Mouse (Mus musculus) CD4-positive, CD25-positive, alpha-beta regulatory T cell, adult 2 months (primary cell): ENCODE results near the gene Dnajc5g.

Experiments used
- DNase-seq: peaks from one replicate; pipeline ENCODE4 v3.0.0-alpha.2; 2012; ENCODE audit warnings: low read depth, low spot score

Gene Dnajc5g

DNA sequence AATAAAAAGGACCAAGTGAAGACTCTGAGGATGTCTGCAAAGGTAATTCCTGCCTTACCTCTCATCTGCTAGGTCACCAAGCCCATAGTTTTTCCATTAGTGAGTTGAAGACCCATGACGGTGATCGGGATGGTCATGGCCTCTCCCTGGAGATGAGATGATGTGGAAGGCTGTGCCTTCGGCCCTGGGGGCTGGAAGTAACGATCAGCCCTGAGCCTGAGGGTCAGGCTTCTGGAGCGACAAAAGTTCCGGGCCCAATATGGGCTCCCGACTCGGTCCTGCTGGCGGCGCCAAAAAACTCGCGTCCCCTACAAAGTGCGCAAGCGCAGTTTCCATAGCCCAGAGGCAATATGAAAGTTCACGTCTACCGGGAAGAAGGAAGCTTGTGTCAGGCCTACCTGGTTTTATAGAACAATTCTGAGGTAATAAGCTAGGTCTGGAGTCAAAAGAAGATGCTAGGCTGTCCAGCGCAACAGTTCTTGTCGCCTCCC, 2.0 kb downstream of the Dnajc5g start, which contains the start of gene Slc30a3:
Gene Slc30a3 (minus strand): TSS at position 238 of the 491 bp plus-strand sequence.
- DNase-seq = no peak

DNA sequence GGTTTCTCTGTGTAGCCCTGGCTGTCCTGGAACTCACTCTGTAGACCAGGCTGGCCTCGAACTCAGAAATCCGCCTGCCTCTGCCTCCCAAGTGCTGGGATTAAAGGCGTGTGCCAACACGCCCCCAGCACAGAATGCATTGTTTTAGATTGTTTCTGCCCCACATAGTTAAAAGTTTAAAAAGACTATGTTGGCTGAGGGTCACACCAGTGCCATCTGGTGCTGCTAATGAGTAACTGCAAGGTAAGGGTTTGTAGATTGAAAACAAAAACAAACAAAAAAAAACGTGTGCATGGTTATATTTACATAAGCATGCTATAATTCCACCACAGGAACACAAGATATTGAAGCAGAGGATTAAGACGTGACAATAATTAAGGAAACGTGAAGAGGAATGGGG, 4.7 kb downstream of the Dnajc5g start:
- peak; percentile 57 for DNase-seq

GRCm38 (mm10) chr5:31116354-31116753, 10.3 kb downstream of the Dnajc5g start, which contains the start of gene Trim54:
Gene Trim54 (plus strand): TSS chr5:31116712.
- no peak for DNase-seq

- DNase-seq = no peak
These were observed 10.8 kb downstream of the Dnajc5g start for GRCm38 (mm10) chr5:31116912-31117311.

DNA sequence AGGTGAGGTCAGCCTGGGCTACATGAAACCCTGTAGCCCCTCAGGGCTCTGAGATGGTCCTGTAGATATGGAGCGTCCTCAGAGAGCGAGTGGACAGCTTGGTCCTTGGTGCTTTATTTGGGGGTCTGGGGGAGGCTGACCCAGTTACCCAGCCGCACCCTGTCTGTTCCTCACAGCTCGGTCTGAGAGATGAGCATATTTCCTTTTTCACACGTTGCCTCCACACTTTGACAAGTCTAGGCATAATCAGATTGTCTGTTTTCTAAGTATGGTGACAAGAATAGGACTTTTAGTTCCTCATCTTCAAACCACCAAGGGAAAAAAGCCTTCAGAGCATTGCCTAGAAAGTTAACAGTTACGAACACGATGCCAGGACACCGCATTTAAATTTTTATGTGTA, 15.0 kb downstream of the Dnajc5g start:
- no peak for DNase-seq

- no peak for DNase-seq
These were observed 17.4 kb downstream of the Dnajc5g start for GRCm38 (mm10) chr5:31123481-31123880.

GRCm38 (mm10) chr5:31126050-31126449, 20.0 kb downstream of the Dnajc5g start:
- no peak for DNase-seq

GRCm38 (mm10) chr5:31136730-31137424, 30.8 kb downstream of the Dnajc5g start:
- DNase-seq = no peak

- no peak for DNase-seq
These were observed 31.6 kb downstream of the Dnajc5g start for GRCm38 (mm10) chr5:31137658-31138057.

DNA sequence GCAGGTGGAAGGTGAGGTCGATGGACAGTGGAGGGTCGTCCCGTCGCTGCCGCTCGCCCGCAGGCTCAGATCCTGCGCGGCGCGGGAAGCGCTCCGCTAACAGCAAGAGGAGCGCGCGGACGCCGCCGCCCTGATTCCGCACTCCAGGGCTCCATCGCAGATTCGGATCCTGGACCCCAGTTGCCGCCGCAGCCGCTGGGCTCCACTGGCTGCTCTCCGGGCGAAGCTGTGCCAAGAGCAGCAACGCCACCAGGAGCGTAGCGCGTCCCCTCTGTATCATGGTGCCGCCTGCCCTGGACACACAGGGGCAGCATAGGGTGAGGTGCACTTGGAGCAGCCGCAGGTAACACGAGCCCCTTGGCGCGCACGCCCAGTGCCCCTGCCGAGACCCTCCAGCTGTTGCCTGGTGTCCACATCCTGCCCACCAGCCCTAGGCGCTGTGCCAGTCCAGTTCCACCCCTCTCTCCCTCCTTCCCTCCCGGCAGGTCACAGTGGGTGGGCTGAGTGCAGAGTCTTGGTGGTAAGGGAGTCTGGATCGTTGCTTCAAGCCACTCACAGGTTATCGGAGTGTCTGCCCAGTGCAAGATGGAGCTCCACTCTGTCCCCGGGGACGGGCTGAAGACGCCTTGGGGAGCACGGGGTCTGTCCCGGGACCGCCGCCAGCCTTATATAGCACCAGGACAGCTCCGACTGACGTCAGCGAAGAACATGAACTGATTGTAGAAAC, 32.3 kb downstream of the Dnajc5g start, which contains the start of gene Ucn:
Gene Ucn (minus strand): TSS at position 589 of the 727 bp plus-strand sequence.
- DNase-seq = no peak

- DNase-seq = no peak
These were observed 32.9 kb downstream of the Dnajc5g start for GRCm38 (mm10) chr5:31138968-31139425.

- no peak for DNase-seq
These were observed 43.7 kb downstream of the Dnajc5g start for GRCm38 (mm10) chr5:31149781-31150180.

DNA sequence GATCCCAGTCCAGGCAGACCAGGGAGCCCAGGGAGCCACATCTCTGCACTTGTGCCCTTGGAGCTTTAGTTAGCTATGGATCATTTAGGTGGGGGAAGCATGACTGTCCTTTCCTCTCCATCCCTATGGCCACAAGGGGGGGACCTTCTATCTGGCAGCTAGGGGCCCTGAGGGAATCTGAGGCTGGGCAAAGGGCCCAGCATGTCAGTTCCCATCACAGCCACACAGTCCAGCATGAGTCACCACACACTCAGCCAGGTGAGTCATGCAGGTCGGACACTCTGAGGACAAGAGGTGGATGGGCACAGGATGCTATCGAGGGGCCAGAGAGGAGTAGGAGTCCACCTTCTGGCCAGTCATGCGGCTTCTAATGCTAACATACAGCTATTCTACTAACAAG, 45.7 kb downstream of the Dnajc5g start:
- DNase-seq = peak; percentile 9

- no peak for DNase-seq
These were observed 47.5 kb downstream of the Dnajc5g start for GRCm38 (mm10) chr5:31153516-31154151.

DNA sequence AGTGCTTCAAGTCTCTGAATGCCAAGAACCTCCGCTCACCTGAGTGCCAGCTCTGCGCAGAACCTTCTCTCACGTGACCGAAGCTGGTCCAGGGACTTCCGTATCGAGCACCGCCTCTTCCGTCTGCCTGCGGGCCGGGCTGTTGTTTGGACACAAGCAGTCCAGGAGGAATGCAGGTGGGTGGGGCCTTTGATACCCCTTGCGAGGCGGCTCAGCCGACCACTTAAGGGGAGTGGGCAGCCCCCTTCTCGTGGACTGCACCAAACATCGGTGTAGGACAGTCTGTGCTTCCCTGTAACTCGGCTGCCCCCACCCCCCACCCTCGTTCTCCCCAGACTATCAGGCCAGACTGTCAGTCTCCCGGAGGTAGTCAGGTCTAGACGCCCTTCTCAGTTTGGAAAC, 48.1 kb downstream of the Dnajc5g start, which contains the start of gene Mpv17:
Gene Mpv17 (minus strand): TSS at position 100 of the 402 bp plus-strand sequence.
- peak; percentile 82 for DNase-seq
